Mouse (Mus musculus) thymus, postnatal 0 days (tissue): ENCODE measurements around the gene Fam151a. TPM values are rescaled to one million over a fixed set of nuclear protein-coding genes. Genes with fewer than 3 reads are reported as not detected.
"Not testable (repeated sequence)": the region's sequence is repeated elsewhere in the genome, so short reads cannot be mapped to it uniquely, and the experiment has no call there.

Source experiments
- DNase-seq: peaks from one replicate; pipeline ENCODE4 v3.0.0-alpha.2; 2015; ENCODE audit warnings: low spot score
- polyA plus RNA-seq: library from polyadenylated mRNA; unstranded; fragments of >200 nt; fragmentation: Nextera tagmentation; extraction: Ambion mirVana; gene quantifications from 2 replicates; pipeline ENCODE4 v1.2.1, GENCODE M21; 2015

The Fam151a gene
- polyA plus RNA-seq, 1 experiment from 2014 or later: 0.22 TPM

DNA sequence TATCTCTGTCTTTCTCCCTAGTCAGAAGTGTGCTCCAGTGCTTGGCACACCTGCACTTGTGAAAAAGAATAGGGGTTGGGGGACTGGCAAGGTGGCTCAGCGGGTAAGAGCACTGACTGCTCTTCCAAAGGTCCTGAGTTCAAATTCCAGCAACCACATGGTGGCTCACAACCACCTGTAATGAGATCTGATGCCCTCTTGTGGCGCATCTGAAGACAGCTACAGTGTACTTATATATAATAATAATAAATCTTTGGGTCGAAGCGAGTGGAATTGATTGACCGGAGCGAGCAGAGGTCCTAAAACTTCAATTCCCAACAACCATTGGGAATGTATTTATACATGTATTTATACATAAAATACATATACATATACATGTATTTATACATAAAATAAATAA, 42.1 kb downstream of the Fam151a start:
- DNase-seq: not testable (repeated sequence)

DNA sequence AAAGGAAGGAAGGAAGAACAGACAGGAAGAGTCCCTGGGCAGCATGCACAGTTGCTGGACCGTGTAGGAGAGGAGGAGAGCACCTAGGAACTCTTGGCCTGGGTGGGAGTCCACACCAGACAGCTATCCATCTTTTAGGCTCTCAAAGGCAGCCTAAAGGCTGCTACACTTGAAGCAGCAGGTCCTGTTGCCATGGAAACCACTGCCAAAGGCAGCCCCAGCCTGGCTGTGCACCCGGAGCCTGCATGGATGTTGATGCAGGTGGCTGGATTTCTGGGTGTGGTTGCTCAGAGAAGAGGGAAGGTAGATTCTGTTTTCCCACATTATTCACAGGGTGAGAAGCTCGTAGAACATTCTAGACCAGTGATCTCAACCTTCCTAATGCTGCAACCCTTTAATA, 43.3 kb downstream of the Fam151a start:
- DNase-seq: no peak

GRCm38 (mm10) chr4:106778116-106778788, 44.6 kb downstream of the Fam151a start:
- no peak for DNase-seq

GRCm38 (mm10) chr4:106780045-106780444, 46.4 kb downstream of the Fam151a start:
- DNase-seq: no peak

DNA sequence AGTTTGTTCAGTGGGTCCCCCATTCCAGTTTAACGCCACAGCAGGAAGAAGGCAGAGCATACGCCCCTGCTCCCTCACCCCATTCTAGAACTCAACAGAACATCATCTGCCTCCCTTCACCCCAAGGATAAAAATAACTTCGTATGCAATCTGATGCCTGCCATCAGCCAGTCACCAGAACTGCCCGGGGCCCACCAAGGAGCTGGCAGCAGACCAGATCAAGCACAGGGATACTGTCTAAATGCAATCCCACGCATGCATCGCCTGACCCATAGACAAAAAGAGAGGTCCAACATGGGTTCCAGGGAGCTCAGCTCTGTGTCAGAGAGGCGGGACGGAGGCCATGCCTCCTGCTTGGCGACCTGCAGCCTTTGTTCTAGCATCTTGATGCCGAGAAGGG, 49.4 kb downstream of the Fam151a start:
- DNase-seq: no peak

DNA sequence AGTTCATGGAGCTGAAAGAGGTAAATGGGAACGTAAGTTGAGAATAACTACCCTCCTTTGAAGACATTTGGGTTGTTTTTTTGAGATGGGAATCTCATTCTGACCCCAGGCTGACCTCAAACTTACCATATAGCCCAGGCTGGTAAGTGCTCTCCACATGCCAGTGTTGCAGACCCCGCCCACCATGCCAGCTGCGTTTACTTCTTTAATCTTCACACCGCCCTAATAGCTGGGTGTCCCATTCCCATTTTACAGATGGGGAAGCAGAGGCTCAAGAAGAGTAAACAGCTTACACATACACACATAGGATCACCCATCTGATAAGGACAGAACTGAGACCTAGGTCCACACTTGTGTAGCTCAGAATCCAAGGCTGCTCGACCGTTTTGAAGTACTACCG, 51.1 kb downstream of the Fam151a start:
- DNase-seq: no peak

GRCm38 (mm10) chr4:106785345-106785744, 51.7 kb downstream of the Fam151a start:
- DNase-seq: no peak

DNA sequence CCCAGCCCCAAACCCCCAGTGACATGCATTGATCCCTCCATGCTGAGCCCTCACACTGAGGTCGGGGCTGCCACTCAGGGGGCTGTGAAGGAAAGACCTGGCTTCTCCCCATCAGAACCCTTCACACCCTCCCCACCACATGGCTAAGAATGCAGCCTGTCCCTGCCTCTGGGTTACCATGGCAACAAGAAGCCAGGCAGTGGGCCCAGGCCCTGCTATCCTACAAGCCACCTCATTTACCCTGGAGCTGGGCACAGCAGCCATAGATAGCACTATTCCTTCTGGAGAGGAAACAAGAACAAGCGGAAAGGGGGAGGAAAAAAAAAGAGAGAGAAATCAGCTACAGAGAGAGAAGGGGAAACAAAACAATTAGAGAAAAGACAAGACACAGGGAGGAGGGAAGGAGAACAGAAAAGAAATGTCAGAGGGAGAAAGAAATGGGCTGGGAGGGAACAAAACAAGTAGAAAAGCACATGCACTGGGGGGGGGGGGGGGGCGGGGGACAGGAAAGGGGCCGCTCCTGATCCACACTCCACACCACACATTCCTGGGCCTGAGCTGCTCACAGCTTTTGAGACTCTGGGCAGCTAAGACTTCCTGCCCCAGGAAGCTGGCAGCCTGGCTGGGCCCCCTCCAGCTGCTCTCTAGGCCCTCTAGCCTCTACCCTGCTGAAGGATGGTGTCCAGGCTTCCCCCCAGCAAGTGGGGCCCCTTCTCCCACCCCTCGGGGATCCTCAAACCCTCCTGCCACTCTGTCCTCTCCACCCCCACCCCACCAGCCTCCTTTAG, 52.3 kb downstream of the Fam151a start:
- peak; percentile 36 for DNase-seq

DNA sequence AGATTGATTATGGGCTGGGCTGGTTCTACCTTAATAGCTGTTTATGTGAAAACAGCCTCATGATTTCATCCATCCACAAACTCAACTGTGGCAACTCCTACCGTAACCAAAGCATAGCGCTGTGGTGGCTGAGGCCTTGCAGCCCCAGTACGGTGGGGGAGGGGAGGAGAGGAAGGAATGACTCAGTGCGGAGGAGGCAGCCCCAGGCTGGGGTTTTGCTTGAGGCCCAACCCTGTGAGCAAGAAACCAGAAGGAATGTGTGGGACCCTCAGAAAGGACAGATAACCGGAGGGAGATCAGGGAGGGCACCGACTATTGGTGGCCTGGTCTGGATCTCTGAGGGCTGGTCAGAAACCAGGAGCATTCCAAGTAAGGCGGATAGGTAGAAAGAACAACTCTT, 54.1 kb downstream of the Fam151a start:
- DNase-seq: peak; percentile 70

GRCm38 (mm10) chr4:106788627-106789026, 54.9 kb downstream of the Fam151a start:
- DNase-seq: no peak

- DNase-seq: no peak
Measured at GRCm38 (mm10) chr4:106789705-106790104, 56.0 kb downstream of the Fam151a start.

GRCm38 (mm10) chr4:106790218-106790617, 56.5 kb downstream of the Fam151a start:
- DNase-seq: not testable (repeated sequence)

- DNase-seq: no peak
Measured at GRCm38 (mm10) chr4:106790938-106791337, 57.2 kb downstream of the Fam151a start.

DNA sequence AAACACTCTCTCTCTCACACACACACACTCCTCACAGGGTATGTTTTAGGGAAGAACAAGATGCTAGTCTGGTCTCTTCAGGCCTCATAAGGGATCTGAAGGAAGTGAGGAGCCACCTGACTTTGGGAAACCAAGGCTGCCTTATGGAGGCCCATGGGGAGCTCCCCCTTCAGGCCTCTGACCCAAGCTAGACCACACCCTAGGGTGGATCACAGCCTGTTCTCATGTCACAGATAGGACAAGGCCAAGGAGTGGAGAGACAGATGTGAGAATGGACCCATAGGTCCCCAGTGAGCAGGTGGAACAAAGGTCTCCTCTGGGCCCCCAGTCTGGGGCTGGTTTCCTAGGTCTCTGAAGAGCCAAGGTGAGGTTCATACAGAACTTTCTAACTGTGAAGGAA, 58.6 kb downstream of the Fam151a start:
- DNase-seq: no peak

GRCm38 (mm10) chr4:106793826-106794225, 60.1 kb downstream of the Fam151a start:
- DNase-seq: not testable (repeated sequence)

- DNase-seq: peak; percentile 77
Measured at GRCm38 (mm10) chr4:106794247-106794646, 60.6 kb downstream of the Fam151a start.

DNA sequence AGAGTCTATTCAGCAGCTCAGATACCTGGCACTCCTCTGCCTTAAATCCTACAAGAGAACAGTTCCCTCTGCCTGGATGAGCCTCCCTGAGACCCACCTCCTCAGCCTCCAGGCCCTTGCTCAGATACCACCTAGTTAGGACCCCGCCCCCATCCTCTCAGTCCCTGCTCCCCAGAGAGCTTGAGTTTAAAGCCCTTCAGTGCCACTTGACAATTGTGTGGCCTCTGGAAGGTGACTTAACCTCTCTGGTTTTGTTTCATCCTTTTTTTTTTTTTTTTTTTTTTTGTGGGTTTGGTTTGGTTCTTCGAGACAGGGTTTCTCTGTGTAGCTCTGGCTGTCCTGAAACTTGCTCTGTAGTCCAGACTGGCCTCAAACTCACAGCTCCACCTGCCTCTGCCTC, 61.6 kb downstream of the Fam151a start:
- no peak for DNase-seq

Other genes starting within 250 kb of the Fam151a start
- 0.08 and 0.16 TPM in 2 replicates for gene Bsnd, start 241.6 kb upstream of the Fam151a start, polyA plus RNA-seq
- gene Dhcr24, start 172.9 kb upstream of the Fam151a start, polyA plus RNA-seq: 7.2 and 7.8 TPM in 2 replicates
- 0.15 TPM in 1 of 2 replicates, not detected in the other for gene Lexm, start 116.6 kb upstream of the Fam151a start, polyA plus RNA-seq
- 0.17 and 0.43 TPM in 2 replicates for gene Ttc22, start 111.5 kb upstream of the Fam151a start, polyA plus RNA-seq
- gene Pars2, start 82.8 kb upstream of the Fam151a start, polyA plus RNA-seq: 12.7 and 13.9 TPM in 2 replicates
- gene Ttc4, start 54.9 kb upstream of the Fam151a start, polyA plus RNA-seq: 61.4 TPM in 2 replicates
- gene Mroh7, start 3.0 kb upstream of the Fam151a start, polyA plus RNA-seq: not detected in 2 replicates
- gene Acot11, start 71.1 kb downstream of the Fam151a start, polyA plus RNA-seq: 0.78 and 0.88 TPM in 2 replicates
- 93.6 and 106 TPM in 2 replicates for gene Ssbp3, start 176.8 kb downstream of the Fam151a start, polyA plus RNA-seq